Mouse (Mus musculus) liver, embryonic 12.5 days (tissue): ENCODE data around the gene Tmed2. TPM values are rescaled to one million over a fixed set of nuclear protein-coding genes. Genes with fewer than 3 reads are reported as not detected.
A peak's percentile ranks its signal among the peaks of the same experiment; 100 is the strongest.

Experiments
- ATAC-seq: fragments of 200-750 bp; cut with Nextera tagmentation; 2 replicates; pipeline ENCODE4 v1.8.0; 2017; ENCODE audit warnings: moderate number of reproducible peaks, mild to moderate bottlenecking, moderate library complexity
- H3K27ac ChIP-seq: fragments of 300-500 bp; sonication (generic); 2 replicates; pipeline ENCODE4 v1.5.1; 2016; ENCODE audit warnings: mild to moderate bottlenecking
- H3K27me3 ChIP-seq: fragments of 300-500 bp; sonication (generic); replicated peaks from 2 replicates; pipeline ENCODE4 v1.6.1; 2016; ENCODE audit warnings: mild to moderate bottlenecking, moderate library complexity
- H3K36me3 ChIP-seq: fragments of 300-500 bp; sonication (generic); 2 replicates; pipeline ENCODE4 v1.6.1; 2016; ENCODE audit warnings: mild to moderate bottlenecking, moderate library complexity
- H3K4me1 ChIP-seq: fragments of 300-500 bp; sonication (generic); 2 replicates; pipeline ENCODE4 v1.6.1; 2016
- H3K4me2 ChIP-seq: fragments of 300-500 bp; sonication (generic); 2 replicates; pipeline ENCODE4 v1.6.1; 2016; ENCODE audit warnings: mild to moderate bottlenecking, moderate library complexity
- H3K4me3 ChIP-seq: fragments of 300-500 bp; sonication (generic); 2 replicates; pipeline ENCODE4 v1.5.1; 2016; ENCODE audit warnings: mild to moderate bottlenecking, moderate library complexity
- H3K9ac ChIP-seq: fragments of 300-500 bp; sonication (generic); 2 replicates; pipeline ENCODE4 v1.6.1; 2016; ENCODE audit warnings: mild to moderate bottlenecking, moderate library complexity
- H3K9me3 ChIP-seq: fragments of 300-500 bp; sonication (generic); replicated peaks from 2 replicates; pipeline ENCODE4 v1.6.1; 2016; ENCODE audit warnings: mild to moderate bottlenecking, moderate library complexity
- WGBS: fragments of 180-500 bp; shearing (Covaris S2); methylation state at CpG from one replicate; pipeline ENCODE4 v1.1.7; 2016; ENCODE audit not compliant: insufficient replicate concordance; 5-methylcytosine and 5-hydroxymethylcytosine counted together
- polyA plus RNA-seq: library from polyadenylated mRNA; unstranded; fragments of >200 nt; fragmentation: Nextera tagmentation; extraction: Ambion mirVana; gene quantifications from 2 replicates; pipeline ENCODE4 v1.2.1, GENCODE M21; 2016

Gene Tmed2
- polyA plus RNA-seq, 1 experiment from 2014 or later = 394 TPM

- H3K36me3 ChIP-seq = no peaks in the 10 kb centered on the region
- no peak for ATAC-seq
- 17% methylated on average over 8 of the region's 8 CpGs for whole genome bisulfite sequencing
- peaks cover 41% of the 10 kb centered on the region for H3K4me1 ChIP-seq
- H3K9me3 ChIP-seq = no peaks in the 10 kb centered on the region
- peak overlapping the region; percentile 90 for H3K4me2 ChIP-seq
- no peak overlapping the region for H3K9ac ChIP-seq
- H3K27ac ChIP-seq = 0 out of 2 replicates have a peak overlapping the region, but pooled peaks have one; percentile 2
- H3K4me3 ChIP-seq = no peak overlapping the region
- H3K27me3 ChIP-seq = peaks cover 58% of the 10 kb centered on the region
Measured at GRCm38 (mm10) chr5:124529191-124529651, 11.3 kb upstream of the Tmed2 start.

DNA sequence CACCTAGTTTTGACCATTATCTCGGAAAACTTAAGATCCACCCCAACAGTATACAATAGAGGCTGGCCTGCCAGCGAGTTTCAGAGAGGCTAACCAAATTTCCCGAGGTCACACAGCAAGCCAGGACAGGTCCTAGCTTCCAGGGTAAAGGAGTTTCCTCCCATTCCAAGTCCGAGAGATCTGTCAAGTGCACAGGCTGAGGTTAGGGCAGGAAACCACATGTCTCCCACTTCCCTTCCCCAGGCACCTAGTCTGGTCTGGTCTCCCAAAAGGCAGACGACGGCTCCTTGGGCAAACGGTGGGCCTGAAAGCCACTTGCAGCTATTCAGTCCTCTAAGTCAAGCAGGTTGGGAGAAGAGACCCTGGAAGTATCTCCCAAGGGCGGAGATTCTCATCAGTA is 10.8 kb upstream of the Tmed2 start:
- no peak overlapping the region for H3K9ac ChIP-seq
- H3K27me3 ChIP-seq = peaks cover 58% of the 10 kb centered on the region
- peak overlapping the region; percentile 66; the same call in 1 of the 2 replicates for H3K4me3 ChIP-seq
- peaks cover 45% of the 10 kb centered on the region for H3K4me1 ChIP-seq
- 20% methylated on average over 8 of the region's 8 CpGs for WGBS
- H3K36me3 ChIP-seq = no peaks in the 10 kb centered on the region
- ATAC-seq = no peak
- peak overlapping the region; percentile 90 for H3K4me2 ChIP-seq
- H3K27ac ChIP-seq = no peak overlapping the region
- no peaks in the 10 kb centered on the region for H3K9me3 ChIP-seq

GRCm38 (mm10) chr5:124530655-124531582 is 9.6 kb upstream of the Tmed2 start, which contains the start of gene Rilpl1:
Gene Rilpl1 (minus strand): TSS chr5:124531391.
- H3K27me3 ChIP-seq = peaks cover 58% of the 10 kb centered on the region
- WGBS = 1% methylated on average over 89 of the region's 96 CpGs

GRCm38 (mm10) chr5:124531583-124531930 is 8.9 kb upstream of the Tmed2 start:
- Histone ChIP-seq H3K4me3 (peak overlapping the region; percentile 66), H3K36me3 (no peaks in the 10 kb centered on the region), H3K27ac (peak overlapping the region; percentile 52), H3K9ac (peak overlapping the region; percentile 65), H3K9me3 (no peaks in the 10 kb centered on the region), H3K4me1 (peaks cover 55% of the 10 kb centered on the region), H3K27me3 (peaks cover 60% of the 10 kb centered on the region), H3K4me2 (peak overlapping the region; percentile 90)
- 17% methylated on average over 14 of the region's 14 CpGs for WGBS
- ATAC-seq = no peak; the same call in 1 of the 2 replicates

More at GRCm38 (mm10) chr5:124530655-124531582, 9.6 kb upstream of the Tmed2 start, which contains the start of gene Rilpl1:
- H3K27ac ChIP-seq = peak within 1 kb of the TSS; percentile 52
- peak within 1 kb of the TSS; percentile 90 for H3K4me2 ChIP-seq
- no peaks in the 10 kb centered on the region for H3K36me3 ChIP-seq
- peaks cover 54% of the 10 kb centered on the region for H3K4me1 ChIP-seq
- no peaks in the 10 kb centered on the region for H3K9me3 ChIP-seq
- H3K9ac ChIP-seq = peak within 1 kb of the TSS; percentile 65
- peak within 1 kb of the TSS; percentile 66 for H3K4me3 ChIP-seq
- ATAC-seq = peak; percentile 55

GRCm38 (mm10) chr5:124532451-124532850 is 8.0 kb upstream of the Tmed2 start:
- Histone ChIP-seq H3K4me2 (no peak overlapping the region), H3K27ac (0 out of 2 replicates have a peak overlapping the region, but pooled peaks have one; percentile 37), H3K36me3 (no peaks in the 10 kb centered on the region), H3K27me3 (peaks cover 66% of the 10 kb centered on the region), H3K9ac (no peak overlapping the region), H3K9me3 (no peaks in the 10 kb centered on the region), H3K4me1 (peaks cover 62% of the 10 kb centered on the region), H3K4me3 (no peak overlapping the region)
- WGBS = 17% methylated on average over 7 of the region's 7 CpGs
- 0 out of 2 replicates have a peak, but pooled peaks have one; percentile 27 for ATAC-seq

DNA sequence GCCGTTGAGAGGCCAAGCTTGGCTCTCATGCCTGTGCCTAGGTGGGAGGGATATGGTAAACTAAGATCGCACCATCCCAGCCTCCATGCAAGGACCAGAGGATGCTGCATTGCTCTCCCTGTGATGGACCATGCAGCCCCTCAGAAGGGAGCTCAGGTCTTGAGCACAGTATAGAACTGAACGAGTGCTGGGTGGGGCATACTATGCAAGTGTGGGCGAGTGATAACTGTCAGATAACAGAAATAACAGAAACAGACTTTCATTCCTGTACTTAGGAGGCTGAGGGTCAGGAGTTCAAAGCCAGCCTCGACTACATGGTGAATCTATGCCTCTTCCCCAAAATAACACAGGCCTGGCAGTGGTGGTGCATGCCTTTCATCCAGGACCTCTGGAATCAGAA is 5.5 kb upstream of the Tmed2 start:
- Histone ChIP-seq H3K9ac (no peak overlapping the region), H3K9me3 (no peaks in the 10 kb centered on the region), H3K27ac (no peak overlapping the region), H3K4me3 (no peak overlapping the region), H3K27me3 (peaks cover 45% of the 10 kb centered on the region), H3K4me2 (no peak overlapping the region), H3K4me1 (peaks cover 47% of the 10 kb centered on the region), H3K36me3 (no peaks in the 10 kb centered on the region)
- WGBS = 40% methylated on average over 5 of the region's 5 CpGs
- ATAC-seq = no peak; the same call in 1 of the 2 replicates

DNA sequence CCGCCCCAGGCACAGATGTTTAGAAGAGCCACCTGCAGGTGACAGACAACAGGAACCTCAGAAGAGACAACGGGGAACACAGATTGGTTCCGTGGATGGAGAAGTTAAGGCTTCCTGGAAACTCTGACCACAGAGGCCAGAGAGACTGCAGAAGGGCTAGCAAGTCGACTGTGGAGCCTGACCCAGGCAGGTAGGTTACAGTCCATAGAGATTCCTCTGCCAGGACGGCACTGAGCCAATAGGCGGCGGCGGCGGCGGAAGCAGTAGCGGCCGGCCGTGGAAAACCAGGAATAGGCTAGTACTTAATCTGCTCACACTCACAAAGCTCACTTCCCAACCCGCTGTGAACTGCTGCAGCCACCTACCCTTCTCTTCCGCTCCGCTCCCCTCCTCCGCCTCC is 3.7 kb upstream of the Tmed2 start:
- Histone ChIP-seq H3K27ac (no peak overlapping the region), H3K9ac (peak overlapping the region; percentile 48; the same call in 1 of the 2 replicates), H3K27me3 (peaks cover 27% of the 10 kb centered on the region), H3K4me2 (peak overlapping the region; percentile 47), H3K4me3 (peak overlapping the region; percentile 8; the same call in 1 of the 2 replicates), H3K36me3 (no peaks in the 10 kb centered on the region), H3K9me3 (no peaks in the 10 kb centered on the region), H3K4me1 (peaks cover 32% of the 10 kb centered on the region)
- WGBS = 8% methylated on average over 17 of the region's 17 CpGs
- no peak for ATAC-seq

DNA sequence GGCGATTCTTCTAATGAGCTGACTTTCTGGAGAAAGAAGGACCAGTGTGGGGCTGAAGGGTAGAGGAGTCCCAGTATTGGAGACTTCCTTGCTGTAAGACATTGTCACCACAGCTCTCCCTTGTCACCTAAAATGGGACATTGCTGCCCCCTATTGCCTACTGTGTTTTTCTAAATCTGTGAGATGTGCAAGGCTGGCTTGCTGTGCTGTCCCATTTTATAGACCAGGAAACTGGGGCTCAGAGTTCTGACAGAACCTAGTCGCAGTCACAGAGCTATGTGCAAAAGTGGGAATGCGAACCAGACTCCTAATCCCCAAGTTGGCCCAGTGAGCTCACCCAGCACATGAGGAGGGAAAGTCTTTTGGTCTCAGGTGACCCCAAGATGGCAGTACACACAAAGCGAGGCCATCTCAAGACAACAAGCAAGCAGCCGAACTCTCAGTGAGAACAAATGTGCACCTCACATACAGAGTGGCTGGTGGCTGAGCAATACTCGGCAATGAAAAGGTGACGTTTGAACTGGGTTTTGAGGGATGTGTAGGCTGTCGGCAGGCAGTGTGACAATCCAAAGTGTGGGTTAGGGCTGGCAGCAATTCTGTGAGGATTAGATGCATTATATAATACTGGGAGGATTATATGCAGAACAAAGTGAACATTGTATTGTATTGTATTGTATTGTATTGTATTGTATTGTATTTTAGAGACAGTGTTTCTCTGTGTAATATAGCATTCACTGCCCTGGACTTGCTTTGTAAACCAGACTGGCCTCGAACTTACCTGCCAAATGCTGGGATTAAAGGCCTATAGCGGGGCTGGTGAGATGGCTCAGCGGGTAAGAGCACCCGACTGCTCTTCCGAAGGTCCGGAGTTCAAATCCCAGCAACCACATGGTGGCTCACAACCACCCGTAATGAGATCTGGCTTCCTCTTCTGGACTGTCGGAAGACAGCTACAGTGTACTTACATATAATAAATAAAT is 1.4 kb upstream of the Tmed2 start:
- Histone ChIP-seq H3K9me3 (no peaks in the 10 kb centered on the region), H3K4me3 (no peak overlapping the region), H3K9ac (no peak overlapping the region), H3K4me2 (no peak overlapping the region), H3K36me3 (peaks cover 19% of the 10 kb centered on the region), H3K27ac (peak overlapping the region; percentile 30; the same call in 1 of the 2 replicates), H3K4me1 (peaks cover 35% of the 10 kb centered on the region), H3K27me3 (0 out of 2 replicates have a peak, but pooled peaks cover 8% of the 10 kb centered on the region)
- ATAC-seq = no peak
- WGBS = 70% methylated on average over 16 of the region's 16 CpGs

GRCm38 (mm10) chr5:124539905-124540304 is 590 bp upstream of the Tmed2 start:
- 0 out of 2 replicates have a peak, but pooled peaks cover 8% of the 10 kb centered on the region for H3K27me3 ChIP-seq
- WGBS = 69% methylated on average over 4 of the region's 4 CpGs
- peaks cover 33% of the 10 kb centered on the region for H3K4me1 ChIP-seq
- no peaks in the 10 kb centered on the region for H3K9me3 ChIP-seq
- ATAC-seq = no peak
- peaks cover 27% of the 10 kb centered on the region for H3K36me3 ChIP-seq
- peak overlapping the region; percentile 77 for H3K27ac ChIP-seq
- peak overlapping the region; percentile 96; the same call in 1 of the 2 replicates for H3K9ac ChIP-seq
- H3K4me3 ChIP-seq = peak overlapping the region; percentile 83
- H3K4me2 ChIP-seq = peak overlapping the region; percentile 63

GRCm38 (mm10) chr5:124540905-124541601 is 558 bp downstream of the Tmed2 start:
- Histone ChIP-seq H3K9ac (peak overlapping the region; percentile 96), H3K4me1 (peaks cover 26% of the 10 kb centered on the region), H3K4me3 (peak overlapping the region; percentile 83), H3K36me3 (peaks cover 39% of the 10 kb centered on the region), H3K4me2 (peak overlapping the region; percentile 84), H3K27ac (peak overlapping the region; percentile 90), H3K27me3 (0 out of 2 replicates have a peak, but pooled peaks cover 8% of the 10 kb centered on the region), H3K9me3 (no peaks in the 10 kb centered on the region)
- ATAC-seq = peak; percentile 81
- WGBS = 4% methylated on average over 82 of the region's 89 CpGs

GRCm38 (mm10) chr5:124541602-124541973 is 1.1 kb downstream of the Tmed2 start:
- ATAC-seq = no peak
- Histone ChIP-seq H3K27ac (peak overlapping the region; percentile 90), H3K36me3 (peaks cover 44% of the 10 kb centered on the region), H3K4me1 (peaks cover 25% of the 10 kb centered on the region), H3K9me3 (no peaks in the 10 kb centered on the region), H3K4me3 (peak overlapping the region; percentile 83), H3K9ac (peak overlapping the region; percentile 96), H3K4me2 (peak overlapping the region; percentile 84), H3K27me3 (0 out of 2 replicates have a peak, but pooled peaks cover 6% of the 10 kb centered on the region)
- 6% methylated on average over 8 of the region's 8 CpGs for WGBS
